Mouse (Mus musculus) spleen, embryonic (tissue): ENCODE results near the gene Arhgap19.

Experiments used
- CTCF ChIA-PET: fragments of 350-600 bp; sonication (Branson Sonifier 250); formaldehyde crosslinking; loops from one replicate; lab custom pipeline; 2022; lab: Charles Lee

The Arhgap19 gene

GRCm38 (mm10) chr19:41803322-41803721 is 1.5 kb upstream of the Arhgap19 start:
- CTCF ChIA-PET, result interaction anchor here (0.6 to 0.7 kb wide), 4 partner anchors 57 to 392 kb away, joined by 3 to 4 read pairs (median 4); no protein-coding TSS in a partner anchor

DNA sequence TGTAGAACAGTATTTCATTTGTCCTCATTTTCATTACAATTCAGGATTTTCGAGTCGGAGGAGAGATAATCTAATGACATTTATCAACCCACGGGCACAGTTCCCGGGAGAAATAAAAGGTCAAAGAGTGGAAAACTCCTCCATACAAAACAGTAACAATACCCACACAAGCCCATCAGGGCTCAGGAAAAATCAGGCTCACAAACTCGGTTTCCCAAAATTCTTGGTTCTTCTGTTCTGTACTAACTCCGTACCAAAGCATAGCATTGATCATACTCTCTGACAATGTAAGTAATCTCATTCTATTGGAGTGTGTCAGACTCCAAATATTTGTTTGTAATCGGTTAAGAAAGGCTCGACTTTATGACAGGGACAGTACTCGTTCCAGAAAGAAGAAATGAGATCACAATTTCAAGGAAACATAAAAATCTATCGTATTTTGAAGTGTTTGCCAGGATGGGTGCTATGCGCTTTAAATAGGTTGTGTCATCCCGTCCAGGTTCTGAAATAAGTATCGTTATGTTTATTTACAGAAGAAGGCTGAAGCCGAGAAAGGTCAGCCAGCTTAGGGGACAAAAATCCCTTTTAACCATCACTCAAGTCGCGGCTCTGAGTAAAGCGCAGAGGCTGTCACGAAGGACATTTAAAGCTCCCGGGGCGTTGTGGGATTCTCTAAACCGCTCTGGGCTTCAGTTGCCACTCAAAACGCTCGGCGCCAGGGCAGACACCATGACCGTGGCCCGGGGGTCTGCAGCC is 683 bp downstream of the Arhgap19 start:
- CTCF ChIA-PET, result no interaction called here

DNA sequence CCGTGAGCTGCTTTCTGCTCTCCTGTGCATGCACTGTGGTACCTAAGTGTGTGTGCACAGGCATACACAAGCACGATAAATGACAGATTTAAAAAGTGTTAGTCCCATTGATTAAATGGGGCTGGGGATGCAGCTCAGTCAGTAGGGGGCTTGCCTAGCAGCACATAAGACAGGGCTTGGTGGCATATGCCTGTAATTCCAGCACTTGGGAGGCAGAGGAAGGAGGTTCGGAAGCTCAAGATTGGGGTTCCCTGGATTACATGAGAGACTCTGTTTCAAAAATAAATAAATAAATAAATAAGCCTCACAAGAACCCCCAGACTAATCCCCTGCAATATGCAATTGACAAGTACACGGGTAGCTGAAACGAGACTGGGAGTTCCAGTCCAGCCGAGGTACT is 1.4 kb downstream of the Arhgap19 start:
- CTCF ChIA-PET, result no interaction called here

DNA sequence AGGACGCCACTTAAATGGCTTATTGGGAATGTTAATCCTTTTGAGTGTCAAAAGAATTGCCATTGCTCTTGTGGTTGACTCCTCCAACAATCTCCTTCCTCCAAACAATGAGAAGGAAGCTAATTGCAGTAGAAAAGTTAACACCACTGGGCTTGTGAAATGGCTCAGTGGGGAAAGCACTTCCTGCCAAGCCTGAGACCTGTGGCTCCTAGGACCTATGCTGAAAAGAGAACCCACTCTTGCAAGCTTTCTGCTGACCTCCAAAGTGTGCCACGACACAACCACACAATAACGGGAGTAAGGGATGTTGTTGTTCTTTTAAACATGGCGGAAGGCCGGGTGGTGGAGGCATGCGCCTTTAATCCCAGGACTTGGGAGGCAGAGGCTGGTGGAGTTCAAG is 4.3 kb downstream of the Arhgap19 start:
- CTCF ChIA-PET, result interaction anchor here (0.7 kb wide), 1 partner anchor 98 kb away, joined by 8 read pairs; no protein-coding TSS in a partner anchor

DNA sequence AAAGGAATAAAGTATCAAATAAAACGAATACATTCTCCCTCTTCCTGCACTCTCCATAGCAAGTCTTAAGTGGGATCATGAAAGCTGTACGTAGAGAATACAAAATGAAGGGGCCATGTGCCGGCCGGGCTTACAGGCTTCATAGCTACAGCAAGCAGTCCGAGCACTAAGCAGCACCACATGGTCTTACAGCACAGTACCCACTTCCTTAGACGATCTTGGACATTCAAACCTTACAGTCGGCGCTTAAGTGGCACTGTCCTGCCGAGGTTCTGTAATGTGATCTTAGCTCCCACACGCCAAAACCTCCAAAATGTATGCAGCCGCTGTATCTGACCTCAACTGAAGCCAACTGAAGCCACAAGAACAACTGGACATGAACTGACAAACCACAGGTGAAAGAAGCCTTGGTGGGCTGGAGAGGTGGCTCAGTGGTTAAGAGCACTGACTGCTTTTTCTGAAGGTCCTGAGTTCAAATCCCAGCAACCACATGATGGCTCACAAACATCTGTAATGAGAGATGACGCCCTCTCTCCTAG is 5.0 kb downstream of the Arhgap19 start:
- CTCF ChIA-PET, result no interaction called here

DNA sequence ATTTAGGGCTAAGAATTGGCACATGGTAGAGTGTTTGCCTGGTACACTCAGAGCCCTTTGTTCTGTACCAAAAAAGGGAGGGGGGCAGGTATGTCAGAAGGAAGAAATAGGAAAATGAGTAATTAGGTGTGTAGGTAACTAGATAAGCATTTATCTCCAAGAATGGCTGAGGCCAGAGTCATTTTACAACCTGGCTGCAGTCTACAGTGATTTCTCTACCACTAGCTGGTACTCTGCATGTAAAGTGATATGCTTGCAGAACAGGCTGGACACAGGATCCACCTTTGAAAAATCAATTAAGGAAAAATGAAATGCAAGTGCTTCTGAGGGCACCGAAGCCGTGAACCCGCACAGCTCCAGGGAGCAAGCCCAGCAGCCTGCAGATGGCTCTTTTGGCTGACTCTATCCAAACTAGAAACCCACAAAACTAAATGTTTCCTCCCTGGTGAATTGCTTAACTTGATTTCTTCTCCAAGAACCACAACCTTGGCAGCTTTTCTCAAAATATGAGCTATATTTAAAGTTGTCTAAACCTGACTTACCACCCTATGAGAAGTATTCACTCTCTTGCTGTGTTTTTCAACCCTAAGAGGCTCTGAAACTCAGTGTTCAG is 5.6 kb downstream of the Arhgap19 start:
- CTCF ChIA-PET, result no interaction called here

GRCm38 (mm10) chr19:41794901-41795300 is 6.9 kb downstream of the Arhgap19 start:
- CTCF ChIA-PET, result no interaction called here

- CTCF ChIA-PET, result no interaction called here
Observed at GRCm38 (mm10) chr19:41794017-41794416, 7.8 kb downstream of the Arhgap19 start.

- CTCF ChIA-PET, result no interaction called here
Observed at GRCm38 (mm10) chr19:41792934-41793486, 8.8 kb downstream of the Arhgap19 start.

DNA sequence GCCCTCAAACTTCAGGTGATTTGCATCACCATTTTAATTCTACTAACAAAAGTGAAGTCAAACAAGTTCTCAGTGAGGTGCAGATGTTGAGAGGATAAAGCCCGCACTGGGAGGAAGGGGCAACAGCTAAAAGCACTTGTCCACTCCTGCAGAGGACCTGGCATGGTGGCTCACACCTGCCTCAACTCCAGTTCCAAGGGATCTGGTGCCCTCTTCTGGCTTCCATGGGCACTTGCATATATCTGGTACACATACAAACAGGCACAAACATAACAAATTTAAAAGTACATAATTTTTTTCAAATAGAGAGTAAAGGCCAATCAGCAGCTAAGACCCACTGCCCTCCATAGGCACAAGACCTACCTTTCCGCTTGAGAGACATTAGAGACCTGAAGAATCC is 10.5 kb downstream of the Arhgap19 start:
- CTCF ChIA-PET, result no interaction called here

DNA sequence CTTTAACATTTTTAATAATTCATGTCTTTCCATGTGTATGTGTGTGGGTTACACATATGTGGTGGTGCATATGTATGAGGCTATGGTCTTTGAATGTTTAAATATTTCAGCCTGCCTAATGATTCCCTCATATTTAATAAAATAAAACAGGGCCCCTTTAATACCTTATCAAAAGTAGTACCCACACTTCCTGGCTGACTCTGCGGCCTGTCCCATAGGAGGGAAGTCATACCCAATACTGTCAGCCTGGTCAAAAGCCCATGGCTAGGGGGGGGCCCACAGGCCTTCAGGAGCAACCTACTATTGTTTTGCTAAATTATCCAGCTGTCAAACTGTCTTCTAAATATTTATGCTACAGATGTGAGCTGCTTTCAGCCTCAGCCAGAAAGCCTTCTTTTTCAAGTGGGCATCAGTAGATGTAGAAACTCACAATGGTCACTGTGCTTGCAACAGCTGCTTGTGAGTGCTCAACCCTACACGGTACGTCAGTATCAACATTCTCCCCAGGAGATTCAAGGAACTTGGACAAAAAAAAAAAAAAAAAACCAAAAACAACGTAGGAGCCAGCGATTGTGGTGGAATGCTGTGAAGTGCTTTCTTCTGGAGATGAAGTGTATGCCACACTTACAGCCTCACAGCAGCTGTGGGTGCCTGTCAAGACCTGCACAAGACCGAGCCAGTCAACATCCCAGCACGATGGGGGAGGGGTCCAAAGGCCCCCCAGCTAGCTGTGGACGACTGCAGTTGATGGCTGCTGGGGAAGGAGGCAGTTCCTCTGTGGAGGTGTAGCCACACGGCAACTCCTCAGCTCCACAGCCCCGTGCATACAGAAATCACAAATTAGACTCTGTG is 12.5 kb downstream of the Arhgap19 start:
- CTCF ChIA-PET, result interaction anchor here (0.7 kb wide), 1 partner anchor 57 kb away, joined by 3 read pairs; no protein-coding TSS in a partner anchor

- CTCF ChIA-PET, result no interaction called here
Observed at GRCm38 (mm10) chr19:41786896-41787295, 15.0 kb downstream of the Arhgap19 start.

DNA sequence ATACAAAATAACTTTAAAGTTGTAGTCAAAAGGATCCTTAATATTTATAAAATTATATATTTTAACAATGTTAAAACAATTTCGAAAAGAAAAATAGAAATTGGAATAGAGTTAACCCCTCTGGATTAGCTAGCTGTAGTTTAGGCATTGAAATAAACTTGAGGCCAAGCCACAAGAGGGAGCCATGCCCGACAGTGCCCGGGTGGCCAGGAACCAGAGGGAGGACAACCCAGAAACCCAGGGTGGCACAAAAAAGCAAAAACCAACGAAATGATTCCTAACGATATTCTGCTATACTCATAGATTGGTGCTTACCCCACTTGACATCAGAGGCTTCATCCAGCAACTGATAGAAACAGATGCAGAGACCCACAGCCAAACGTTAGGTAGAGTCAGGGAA is 24.3 kb downstream of the Arhgap19 start:
- CTCF ChIA-PET, result no interaction called here

- CTCF ChIA-PET, result no interaction called here
Observed at GRCm38 (mm10) chr19:41768711-41769110, 33.1 kb downstream of the Arhgap19 start.

DNA sequence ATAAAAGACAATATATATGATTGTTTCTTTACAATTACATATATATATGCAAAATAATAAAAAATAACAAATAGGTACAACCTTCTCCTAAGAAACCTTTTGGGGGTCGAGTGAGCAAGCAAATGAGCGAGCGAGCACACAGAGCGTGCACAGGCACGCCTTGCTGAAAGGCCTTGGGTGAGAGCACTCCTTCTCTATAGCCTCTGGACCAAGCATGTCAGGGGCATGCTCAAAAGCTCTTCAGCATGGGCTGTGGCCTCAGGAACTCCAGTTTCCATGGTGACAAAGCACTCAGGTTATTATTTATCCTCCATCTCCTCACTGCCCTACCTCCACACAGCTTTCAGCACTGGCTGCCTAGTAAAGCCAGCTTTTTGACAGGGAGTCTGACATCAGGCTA is 35.2 kb downstream of the Arhgap19 start:
- CTCF ChIA-PET, result no interaction called here

DNA sequence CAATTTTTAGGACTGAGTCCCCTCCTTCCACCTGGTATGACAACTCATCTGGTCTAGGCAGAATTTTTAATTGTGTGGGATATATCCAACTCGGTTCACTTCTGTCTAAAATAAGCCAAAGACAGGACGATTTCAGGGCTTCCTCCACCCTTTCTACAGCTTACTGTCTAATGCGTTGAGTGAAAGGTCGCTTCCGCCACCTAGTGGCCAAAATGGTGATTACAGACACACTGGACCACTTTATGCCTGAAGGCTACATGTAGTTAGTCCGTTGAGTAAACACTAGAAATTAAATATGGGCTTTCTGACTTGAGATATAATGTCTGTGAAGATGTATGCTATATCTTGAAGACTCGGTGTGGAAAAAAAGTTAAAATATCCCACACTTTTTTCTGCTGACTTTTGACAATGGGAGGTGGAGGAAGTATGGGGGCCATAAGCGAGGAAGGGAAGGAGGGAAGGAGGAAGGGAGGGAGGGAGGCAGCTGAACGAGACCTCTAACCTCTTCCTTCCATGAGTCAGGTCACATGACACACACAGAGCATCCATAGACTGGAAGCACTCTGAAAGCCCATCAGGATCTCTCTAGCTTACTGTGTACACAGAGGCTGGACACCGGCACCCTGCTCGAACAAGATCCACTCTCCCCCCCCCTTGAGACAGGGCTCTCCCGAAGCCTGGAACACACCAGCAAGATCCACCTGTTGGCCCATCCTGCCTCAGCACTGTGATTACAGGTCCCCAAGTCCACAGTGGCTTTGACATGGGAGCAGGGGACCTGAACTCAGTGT is 37.8 kb downstream of the Arhgap19 start:
- CTCF ChIA-PET, result no interaction called here

DNA sequence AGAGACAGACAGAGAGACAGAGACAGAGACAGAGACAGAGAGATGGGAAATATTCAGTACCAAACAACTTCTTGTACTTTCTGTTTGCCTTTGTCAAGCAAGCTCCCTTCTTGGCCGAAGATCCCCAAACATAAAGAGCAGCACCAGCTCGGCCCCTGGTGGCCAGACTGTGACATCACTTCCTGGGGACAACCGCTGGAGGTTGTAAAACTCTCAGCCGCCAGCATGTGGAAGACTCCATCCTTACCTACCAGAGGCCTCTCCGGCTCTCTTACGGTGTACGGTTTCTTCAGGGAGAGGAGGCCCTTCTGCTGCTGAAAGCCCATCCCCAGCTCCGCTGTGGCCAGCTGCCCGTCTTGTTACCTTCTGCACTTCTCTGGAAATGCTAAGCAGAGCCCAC is 40.3 kb downstream of the Arhgap19 start:
- CTCF ChIA-PET, result interaction anchor here (0.6 kb wide), 1 partner anchor 345 kb away, joined by 4 read pairs; no protein-coding TSS in a partner anchor

GRCm38 (mm10) chr19:41759765-41760164 is 42.1 kb downstream of the Arhgap19 start:
- CTCF ChIA-PET, result no interaction called here

GRCm38 (mm10) chr19:41759270-41759669 is 42.6 kb downstream of the Arhgap19 start:
- CTCF ChIA-PET, result no interaction called here

DNA sequence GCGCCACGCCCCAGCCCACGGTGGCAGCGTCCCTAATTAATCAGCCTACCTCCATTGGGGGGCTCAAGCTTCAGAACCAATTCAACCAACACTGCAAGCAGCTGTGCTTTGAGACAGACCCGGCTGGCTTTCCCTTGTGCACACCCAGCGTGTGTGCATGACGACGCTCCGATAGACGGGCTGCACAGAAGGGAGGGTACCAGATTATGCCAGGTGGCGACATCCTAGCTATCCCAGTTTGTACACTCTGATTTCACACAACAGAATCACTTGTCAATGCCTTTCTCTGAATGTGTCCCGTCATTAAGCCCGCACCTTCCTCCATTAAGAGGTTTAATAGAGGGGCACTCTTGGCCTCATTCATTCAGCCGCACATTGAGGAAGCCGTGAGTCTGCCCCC is 47.1 kb downstream of the Arhgap19 start:
- CTCF ChIA-PET, result no interaction called here

DNA sequence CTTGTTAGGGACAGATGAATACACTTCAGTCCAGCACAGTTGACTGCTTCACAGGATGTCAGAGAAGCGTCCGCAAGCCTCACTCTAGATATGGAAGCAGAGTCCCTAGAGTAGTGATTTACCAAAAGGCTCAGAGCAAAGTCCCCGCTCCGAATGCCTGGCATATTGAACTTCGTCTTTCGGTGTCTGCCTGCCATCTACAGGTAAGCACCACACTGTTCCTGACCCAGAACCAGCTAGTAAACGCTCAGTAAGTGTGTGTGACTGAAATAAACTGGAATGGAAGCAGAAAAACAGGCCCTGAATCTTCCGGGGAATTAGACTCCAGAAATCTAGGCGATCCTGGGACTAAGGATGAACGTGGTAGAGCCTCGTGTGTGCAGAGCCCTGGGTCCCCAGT is 49.9 kb downstream of the Arhgap19 start:
- CTCF ChIA-PET, result no interaction called here
